Mouse (Mus musculus): ENCODE results near the gene Kcnj13. TPM values are rescaled to one million over a fixed set of nuclear protein-coding genes. Genes with fewer than 3 reads are reported as not detected.

Gene Kcnj13
- polyA plus RNA-seq (2016; fragmentation: Nextera tagmentation; extraction: Ambion mirVana) = 0.18 TPM in 1 of 2 replicates, not detected in the other

GRCm38 (mm10) chr1:87394594-87394993, at the start of gene Kcnj13:
TSS of gene Kcnj13 (minus strand) at chr1:87394729.
- H3K4me3 ChIP-seq = no peak within 1 kb of the TSS
- WGBS = 58% methylated on average over 6 of the region's 6 CpGs
- H3K9ac ChIP-seq = no peak within 1 kb of the TSS
- H3K36me3 ChIP-seq = peaks cover 21% of the 10 kb centered on the region
- H3K4me2 ChIP-seq = no peak within 1 kb of the TSS
- no peaks in the 10 kb centered on the region for H3K9me3 ChIP-seq (replicated peaks)
- no peak for ATAC-seq (ENCODE audit: insufficient number of reproducible peaks, low FRiP score)
- peaks cover 7% of the 10 kb centered on the region for H3K4me1 ChIP-seq (replicated peaks)
- H3K27ac ChIP-seq (ENCODE audit: poor library complexity, severe bottlenecking) = no peak within 1 kb of the TSS
- H3K27me3 ChIP-seq (replicated peaks) = no peaks in the 10 kb centered on the region

- no peak overlapping the region for H3K9ac ChIP-seq
- H3K9me3 ChIP-seq (replicated peaks) = no peaks in the 10 kb centered on the region
- no peak overlapping the region for H3K27ac ChIP-seq (ENCODE audit: poor library complexity, severe bottlenecking)
- H3K4me2 ChIP-seq = no peak overlapping the region
- WGBS = 57% methylated on average over 6 of the region's 6 CpGs
- ATAC-seq (ENCODE audit: insufficient number of reproducible peaks, low FRiP score) = no peak
- H3K27me3 ChIP-seq (replicated peaks) = no peaks in the 10 kb centered on the region
- H3K4me3 ChIP-seq = no peak overlapping the region
- peaks cover 69% of the 10 kb centered on the region for H3K36me3 ChIP-seq
- H3K4me1 ChIP-seq (replicated peaks) = no peaks in the 10 kb centered on the region
These were observed 42.1 kb upstream of the Kcnj13 start for GRCm38 (mm10) chr1:87436583-87436982.

DNA sequence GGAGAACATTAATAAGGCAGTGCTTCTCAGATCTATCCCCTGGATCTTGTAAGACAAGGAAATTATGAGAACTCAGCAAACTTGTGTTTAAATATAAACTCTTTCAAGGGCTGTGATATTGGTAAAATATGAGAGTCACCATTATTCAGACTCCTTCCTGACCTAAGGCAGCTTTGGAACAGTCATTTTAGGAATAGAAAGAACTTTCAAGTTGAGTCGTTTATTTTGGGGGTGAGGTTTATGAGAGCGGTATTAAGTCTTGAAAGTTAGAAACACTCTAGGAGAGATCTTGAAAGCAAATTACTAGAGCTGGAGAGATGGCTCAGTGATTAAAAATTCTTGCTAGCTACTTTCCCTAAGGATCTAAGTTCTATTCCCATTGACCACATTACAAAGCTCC, 40.6 kb upstream of the Kcnj13 start:
- ATAC-seq (ENCODE audit: insufficient number of reproducible peaks, low FRiP score) = no peak
- Histone ChIP-seq H3K4me2 (no peak overlapping the region), H3K36me3 (peaks cover 64% of the 10 kb centered on the region), H3K27me3 (replicated peaks) (no peaks in the 10 kb centered on the region), H3K27ac (ENCODE audit: poor library complexity, severe bottlenecking) (no peak overlapping the region), H3K9ac (no peak overlapping the region), H3K4me1 (replicated peaks) (no peaks in the 10 kb centered on the region), H3K4me3 (no peak overlapping the region), H3K9me3 (replicated peaks) (no peaks in the 10 kb centered on the region)
- 90% methylated on average over 2 of the region's 2 CpGs for WGBS

DNA sequence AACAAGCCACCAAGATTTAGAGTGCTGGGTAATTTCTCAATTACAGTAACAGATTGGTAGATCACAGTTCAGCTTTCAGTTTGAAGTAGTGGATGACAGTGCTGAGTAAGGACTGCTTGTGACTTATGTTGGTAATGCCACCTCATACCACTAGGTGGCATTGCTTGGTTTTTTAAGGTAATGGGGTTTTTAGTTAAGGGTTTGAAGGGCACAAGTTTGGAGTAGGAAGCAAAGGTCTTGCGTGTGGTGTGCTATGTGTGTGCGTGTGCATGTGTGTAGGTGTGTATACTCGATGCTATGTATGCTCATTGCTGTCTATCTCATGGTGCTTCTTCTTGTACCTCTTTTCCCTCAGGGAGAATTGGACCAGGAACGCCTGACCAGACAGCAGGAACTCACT, 24.2 kb upstream of the Kcnj13 start:
- no peak overlapping the region for H3K27ac ChIP-seq (ENCODE audit: poor library complexity, severe bottlenecking)
- WGBS = 84% methylated on average over 4 of the region's 4 CpGs
- H3K4me1 ChIP-seq (replicated peaks) = no peaks in the 10 kb centered on the region
- H3K27me3 ChIP-seq (replicated peaks) = no peaks in the 10 kb centered on the region
- no peaks in the 10 kb centered on the region for H3K9me3 ChIP-seq (replicated peaks)
- peaks cover 44% of the 10 kb centered on the region for H3K36me3 ChIP-seq
- ATAC-seq (ENCODE audit: insufficient number of reproducible peaks, low FRiP score) = no peak
- no peak overlapping the region for H3K4me2 ChIP-seq
- H3K4me3 ChIP-seq = no peak overlapping the region
- H3K9ac ChIP-seq = no peak overlapping the region

- no peak for ATAC-seq (ENCODE audit: insufficient number of reproducible peaks, low FRiP score)
- Histone ChIP-seq H3K9me3 (replicated peaks) (no peaks in the 10 kb centered on the region), H3K27ac (ENCODE audit: poor library complexity, severe bottlenecking) (no peak overlapping the region), H3K27me3 (replicated peaks) (no peaks in the 10 kb centered on the region), H3K4me2 (no peak overlapping the region), H3K4me3 (no peak overlapping the region), H3K4me1 (replicated peaks) (no peaks in the 10 kb centered on the region), H3K9ac (no peak overlapping the region), H3K36me3 (peaks cover 68% of the 10 kb centered on the region)
- WGBS = 90% methylated on average over 4 of the region's 4 CpGs
These were observed 14.9 kb upstream of the Kcnj13 start for GRCm38 (mm10) chr1:87409380-87409779.

- no peak overlapping the region for H3K4me3 ChIP-seq
- no peaks in the 10 kb centered on the region for H3K4me1 ChIP-seq (replicated peaks)
- no peaks in the 10 kb centered on the region for H3K27me3 ChIP-seq (replicated peaks)
- no peak for ATAC-seq (ENCODE audit: insufficient number of reproducible peaks, low FRiP score)
- H3K4me2 ChIP-seq = no peak overlapping the region
- H3K9ac ChIP-seq = no peak overlapping the region
- peaks cover 50% of the 10 kb centered on the region for H3K36me3 ChIP-seq
- no peaks in the 10 kb centered on the region for H3K9me3 ChIP-seq (replicated peaks)
- no peak overlapping the region for H3K27ac ChIP-seq (ENCODE audit: poor library complexity, severe bottlenecking)
These were observed 11.5 kb upstream of the Kcnj13 start for GRCm38 (mm10) chr1:87406012-87406411.

DNA sequence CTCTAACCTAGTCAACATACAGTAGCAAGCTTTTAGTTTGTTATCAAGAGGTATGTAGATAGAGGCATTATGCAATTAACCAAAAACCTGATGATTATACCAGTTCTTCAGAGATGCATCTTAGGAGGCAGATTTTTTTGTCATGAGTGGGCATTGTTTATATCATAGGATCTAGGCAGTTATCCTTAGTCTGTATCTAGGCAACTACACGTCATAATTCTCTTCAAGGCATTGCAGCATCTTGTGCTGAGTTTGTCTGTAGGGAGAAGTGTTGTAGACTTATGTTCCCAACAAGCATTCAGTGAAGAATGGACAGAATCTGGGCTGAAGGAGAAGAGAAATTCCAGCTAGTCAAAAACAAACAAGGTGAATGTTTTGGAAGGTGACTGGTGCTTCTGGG, 10.2 kb upstream of the Kcnj13 start:
- Histone ChIP-seq H3K27me3 (replicated peaks) (no peaks in the 10 kb centered on the region), H3K4me2 (no peak overlapping the region), H3K9me3 (replicated peaks) (no peaks in the 10 kb centered on the region), H3K9ac (no peak overlapping the region), H3K4me1 (replicated peaks) (no peaks in the 10 kb centered on the region), H3K27ac (ENCODE audit: poor library complexity, severe bottlenecking) (no peak overlapping the region), H3K4me3 (no peak overlapping the region), H3K36me3 (peaks cover 40% of the 10 kb centered on the region)
- no peak for ATAC-seq (ENCODE audit: insufficient number of reproducible peaks, low FRiP score)
- WGBS = 90% methylated on average over 1 of the region's 1 CpGs

- H3K27me3 ChIP-seq (replicated peaks) = no peaks in the 10 kb centered on the region
- H3K9me3 ChIP-seq (replicated peaks) = no peaks in the 10 kb centered on the region
- H3K9ac ChIP-seq = no peak overlapping the region
- H3K27ac ChIP-seq (ENCODE audit: poor library complexity, severe bottlenecking) = peak overlapping the region; percentile 43; the same call in 1 of the 2 replicates
- ATAC-seq (ENCODE audit: insufficient number of reproducible peaks, low FRiP score) = no peak
- WGBS = 72% methylated on average over 7 of the region's 7 CpGs
- H3K36me3 ChIP-seq = peaks cover 7% of the 10 kb centered on the region; the same call in 1 of the 2 replicates
- H3K4me2 ChIP-seq = no peak overlapping the region
- no peak overlapping the region for H3K4me3 ChIP-seq
- peaks cover 7% of the 10 kb centered on the region for H3K4me1 ChIP-seq (replicated peaks)
These were observed 2.5 kb upstream of the Kcnj13 start for GRCm38 (mm10) chr1:87396923-87397586.

GRCm38 (mm10) chr1:87393444-87394195, 909 bp downstream of the Kcnj13 start:
- Histone ChIP-seq H3K36me3 (peaks cover 27% of the 10 kb centered on the region), H3K27me3 (replicated peaks) (no peaks in the 10 kb centered on the region), H3K27ac (ENCODE audit: poor library complexity, severe bottlenecking) (no peak overlapping the region), H3K4me3 (no peak overlapping the region), H3K9me3 (replicated peaks) (no peaks in the 10 kb centered on the region), H3K4me2 (no peak overlapping the region), H3K4me1 (replicated peaks) (peaks cover 7% of the 10 kb centered on the region), H3K9ac (no peak overlapping the region)
- ATAC-seq (ENCODE audit: insufficient number of reproducible peaks, low FRiP score) = no peak
- 76% methylated on average over 3 of the region's 3 CpGs for WGBS

DNA sequence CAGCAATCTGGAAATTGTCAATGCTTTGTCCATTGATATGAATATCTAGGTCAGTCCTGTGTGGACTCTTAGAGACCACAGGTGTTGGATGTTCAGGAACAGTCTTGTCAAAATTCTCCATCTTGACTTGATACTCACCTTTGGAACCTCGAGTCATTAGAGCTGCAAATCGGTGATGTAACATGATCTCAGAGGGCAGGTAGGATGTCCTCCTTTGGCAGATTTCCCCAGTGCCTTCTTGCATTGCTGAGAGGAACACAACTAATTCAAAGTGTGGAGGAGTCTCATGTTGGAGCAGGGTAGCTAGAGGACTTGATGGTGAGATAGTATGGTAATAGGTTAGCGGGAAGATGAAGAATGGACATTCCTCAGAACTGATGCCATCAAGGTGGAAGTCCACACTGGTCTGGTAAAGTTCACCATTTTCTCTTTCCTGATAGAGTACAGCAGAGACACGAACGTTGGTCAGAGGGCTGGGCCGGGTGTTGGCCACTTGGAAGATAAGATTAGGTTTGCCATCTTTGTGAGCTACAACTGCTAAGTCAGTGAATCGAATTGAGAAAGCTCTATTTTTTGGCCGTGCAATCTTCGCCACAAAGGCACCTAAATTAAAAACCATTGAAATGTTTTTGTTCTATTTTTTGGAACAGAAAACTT, 8.0 kb downstream of the Kcnj13 start:
- no peak overlapping the region for H3K9ac ChIP-seq
- no peak overlapping the region for H3K4me2 ChIP-seq
- no peak overlapping the region for H3K27ac ChIP-seq (ENCODE audit: poor library complexity, severe bottlenecking)
- peaks cover 28% of the 10 kb centered on the region for H3K36me3 ChIP-seq
- 61% methylated on average over 9 of the region's 9 CpGs for WGBS
- no peaks in the 10 kb centered on the region for H3K27me3 ChIP-seq (replicated peaks)
- H3K9me3 ChIP-seq (replicated peaks) = no peaks in the 10 kb centered on the region
- H3K4me3 ChIP-seq = no peak overlapping the region
- ATAC-seq (ENCODE audit: insufficient number of reproducible peaks, low FRiP score) = no peak
- no peaks in the 10 kb centered on the region for H3K4me1 ChIP-seq (replicated peaks)

- H3K27ac ChIP-seq (ENCODE audit: poor library complexity, severe bottlenecking) = no peak overlapping the region
- no peaks in the 10 kb centered on the region for H3K4me1 ChIP-seq (replicated peaks)
- no peak for ATAC-seq (ENCODE audit: insufficient number of reproducible peaks, low FRiP score)
- peaks cover 24% of the 10 kb centered on the region; the same call in 1 of the 2 replicates for H3K36me3 ChIP-seq
- 90% methylated on average over 3 of the region's 3 CpGs for WGBS
- H3K4me3 ChIP-seq = no peak overlapping the region
- no peak overlapping the region for H3K4me2 ChIP-seq
- no peaks in the 10 kb centered on the region for H3K9me3 ChIP-seq (replicated peaks)
- H3K9ac ChIP-seq = no peak overlapping the region
- no peaks in the 10 kb centered on the region for H3K27me3 ChIP-seq (replicated peaks)
These were observed 13.4 kb downstream of the Kcnj13 start for GRCm38 (mm10) chr1:87381152-87381551.
